Mouse (Mus musculus) midbrain, embryonic 14.5 days (tissue): ENCODE measurements around the gene Tmppe. TPM values are rescaled to one million over a fixed set of nuclear protein-coding genes. Genes with fewer than 3 reads are reported as not detected.

ENCODE experiments used
- ATAC-seq: fragments of 200-750 bp; cut with Nextera tagmentation; 2 replicates; pipeline ENCODE4 v1.8.0; 2017; ENCODE audit warnings: moderate number of reproducible peaks, moderate library complexity; ENCODE audit not compliant: low FRiP score, low TSS enrichment
- DNase-seq: peaks from one replicate; pipeline ENCODE4 v3.0.0-alpha.2; 2015
- H3K27ac ChIP-seq: fragments of 300-500 bp; sonication (generic); replicated peaks from 2 replicates; pipeline ENCODE4 v1.5.1; 2014; ENCODE audit warnings: mild to moderate bottlenecking, low read depth, low read length, moderate library complexity
- H3K27me3 ChIP-seq: fragments of 300-500 bp; sonication (generic); 2 replicates; pipeline ENCODE4 v1.6.1; 2014; ENCODE audit warnings: low read length, control low read depth, mixed read lengths; ENCODE audit not compliant: control insufficient read depth, insufficient read depth
- H3K36me3 ChIP-seq: fragments of 300-500 bp; sonication (generic); 2 replicates; pipeline ENCODE4 v1.6.1; 2014; ENCODE audit warnings: low read length, control low read depth; ENCODE audit not compliant: control insufficient read depth, insufficient read depth
- H3K4me1 ChIP-seq: fragments of 300-500 bp; sonication (generic); 2 replicates; pipeline ENCODE4 v1.6.1; 2014; ENCODE audit warnings: mild to moderate bottlenecking, antibody characterized with exemption, low read length, control low read depth; ENCODE audit not compliant: control insufficient read depth, insufficient read depth
- H3K4me2 ChIP-seq: fragments of 300-500 bp; sonication (generic); 2 replicates; pipeline ENCODE4 v1.6.1; 2014; ENCODE audit warnings: mild to moderate bottlenecking, low read length, moderate library complexity
- H3K4me3 ChIP-seq: fragments of 300-500 bp; sonication (generic); replicated peaks from 2 replicates; pipeline ENCODE4 v1.5.1; 2014; ENCODE audit warnings: low read depth, low read length
- H3K9ac ChIP-seq: fragments of 300-500 bp; sonication (generic); replicated peaks from 2 replicates; pipeline ENCODE4 v1.6.1; 2014; ENCODE audit warnings: mild to moderate bottlenecking, low read length, moderate library complexity
- H3K9me3 ChIP-seq: fragments of 300-500 bp; sonication (generic); 2 replicates; pipeline ENCODE4 v1.6.1; 2016; ENCODE audit warnings: low read length, control low read depth, mixed read lengths; ENCODE audit not compliant: control insufficient read depth
- WGBS: fragments of 180-500 bp; shearing (Covaris S2); extraction: QIAGEN DNeasy Blood & Tissue Kit; methylation state at CpG from one replicate; pipeline ENCODE4 v1.1.7; 2014; 5-methylcytosine and 5-hydroxymethylcytosine counted together
- polyA plus RNA-seq: library from polyadenylated mRNA; unstranded; fragments of >200 nt; fragmentation: Nextera tagmentation; extraction: Ambion mirVana; gene quantifications from 2 replicates; pipeline ENCODE4 v1.2.1, GENCODE M21; 2014

Gene Tmppe
- polyA plus RNA-seq, 1 experiment from 2014 or later = 4.1 TPM

GRCm38 (mm10) chr9:114410313-114410862 lies 9.5 kb downstream of the Tmppe start:
- Histone ChIP-seq H3K27ac (no peak overlapping the region), H3K9ac (no peak overlapping the region), H3K4me2 (no peak overlapping the region), H3K27me3 (no peaks in the 10 kb centered on the region), H3K4me3 (no peak overlapping the region), H3K9me3 (no peaks in the 10 kb centered on the region), H3K4me1 (no peaks in the 10 kb centered on the region), H3K36me3 (peaks cover 16% of the 10 kb centered on the region)
- no peak for ATAC-seq
- 94% methylated on average over 11 of the region's 11 CpGs for WGBS
- DNase-seq = no peak

GRCm38 (mm10) chr9:114411295-114411694 lies 10.4 kb downstream of the Tmppe start:
- H3K4me1 ChIP-seq = no peaks in the 10 kb centered on the region
- DNase-seq = no peak
- ATAC-seq = no peak
- H3K9ac ChIP-seq = no peak overlapping the region
- H3K36me3 ChIP-seq = 0 out of 2 replicates have a peak, but pooled peaks cover 11% of the 10 kb centered on the region
- WGBS = 92% methylated on average over 5 of the region's 5 CpGs
- no peak overlapping the region for H3K4me2 ChIP-seq
- H3K9me3 ChIP-seq = no peaks in the 10 kb centered on the region
- H3K4me3 ChIP-seq = no peak overlapping the region
- no peaks in the 10 kb centered on the region for H3K27me3 ChIP-seq
- H3K27ac ChIP-seq = no peak overlapping the region

- ATAC-seq = no peak
- H3K27ac ChIP-seq = no peak overlapping the region
- no peaks in the 10 kb centered on the region for H3K4me1 ChIP-seq
- no peak overlapping the region for H3K9ac ChIP-seq
- H3K9me3 ChIP-seq = no peaks in the 10 kb centered on the region
- H3K4me3 ChIP-seq = no peak overlapping the region
- 97% methylated on average over 9 of the region's 9 CpGs for WGBS
- 0 out of 2 replicates have a peak, but pooled peaks cover 9% of the 10 kb centered on the region for H3K36me3 ChIP-seq
- no peaks in the 10 kb centered on the region for H3K27me3 ChIP-seq
- no peak for DNase-seq
- H3K4me2 ChIP-seq = no peak overlapping the region
Measured at GRCm38 (mm10) chr9:114412406-114412805, 11.5 kb downstream of the Tmppe start.

GRCm38 (mm10) chr9:114413866-114414265 lies 13.0 kb downstream of the Tmppe start:
- WGBS = 89% methylated on average over 12 of the region's 12 CpGs
- Histone ChIP-seq H3K9ac (no peak overlapping the region), H3K27ac (no peak overlapping the region), H3K9me3 (no peaks in the 10 kb centered on the region), H3K4me3 (no peak overlapping the region), H3K4me1 (no peaks in the 10 kb centered on the region), H3K27me3 (no peaks in the 10 kb centered on the region), H3K36me3 (0 out of 2 replicates have a peak, but pooled peaks cover 6% of the 10 kb centered on the region), H3K4me2 (no peak overlapping the region)
- no peak for DNase-seq
- no peak for ATAC-seq

GRCm38 (mm10) chr9:114415701-114416100 lies 14.8 kb downstream of the Tmppe start:
- H3K27ac ChIP-seq = no peak overlapping the region
- no peak for ATAC-seq
- 25% methylated on average over 11 of the region's 11 CpGs for WGBS

GRCm38 (mm10) chr9:114416646-114417517 lies 16.0 kb downstream of the Tmppe start:
- DNase-seq = no peak
- no peak for ATAC-seq
- 94% methylated on average over 21 of the region's 21 CpGs for WGBS

More at GRCm38 (mm10) chr9:114415701-114416100, 14.8 kb downstream of the Tmppe start:
- H3K27me3 ChIP-seq = no peaks in the 10 kb centered on the region
- no peak overlapping the region for H3K4me3 ChIP-seq
- H3K4me2 ChIP-seq = no peak overlapping the region
- H3K4me1 ChIP-seq = no peaks in the 10 kb centered on the region
- no peak overlapping the region for H3K9ac ChIP-seq
- no peaks in the 10 kb centered on the region for H3K9me3 ChIP-seq
- H3K36me3 ChIP-seq = 0 out of 2 replicates have a peak, but pooled peaks cover 3% of the 10 kb centered on the region
- peak; percentile 87 for DNase-seq

GRCm38 (mm10) chr9:114418187-114418586 lies 17.3 kb downstream of the Tmppe start:
- Histone ChIP-seq H3K4me1 (no peaks in the 10 kb centered on the region), H3K9me3 (no peaks in the 10 kb centered on the region), H3K4me3 (no peak overlapping the region), H3K27me3 (no peaks in the 10 kb centered on the region), H3K9ac (no peak overlapping the region), H3K4me2 (no peak overlapping the region), H3K27ac (no peak overlapping the region), H3K36me3 (no peaks in the 10 kb centered on the region)
- ATAC-seq = no peak
- peak; percentile 64 for DNase-seq
- WGBS = 80% methylated on average over 7 of the region's 7 CpGs

More at GRCm38 (mm10) chr9:114416646-114417517, 16.0 kb downstream of the Tmppe start:
- H3K4me1 ChIP-seq = no peaks in the 10 kb centered on the region
- H3K9me3 ChIP-seq = no peaks in the 10 kb centered on the region
- H3K36me3 ChIP-seq = 0 out of 2 replicates have a peak, but pooled peaks cover under 1% of the 10 kb centered on the region
- H3K4me3 ChIP-seq = no peak overlapping the region
- H3K27ac ChIP-seq = no peak overlapping the region
- H3K27me3 ChIP-seq = no peaks in the 10 kb centered on the region
- no peak overlapping the region for H3K9ac ChIP-seq
- no peak overlapping the region for H3K4me2 ChIP-seq

GRCm38 (mm10) chr9:114420443-114420842 lies 19.5 kb downstream of the Tmppe start:
- DNase-seq (no peak), ATAC-seq (no peak)
- no peaks in the 10 kb centered on the region for H3K9me3 ChIP-seq
- H3K27ac ChIP-seq = no peak overlapping the region
- 78% methylated on average over 8 of the region's 8 CpGs for WGBS
- 0 out of 2 replicates have a peak, but pooled peaks cover 4% of the 10 kb centered on the region for H3K36me3 ChIP-seq
- no peaks in the 10 kb centered on the region for H3K27me3 ChIP-seq
- H3K4me3 ChIP-seq = no peak overlapping the region
- H3K4me1 ChIP-seq = no peaks in the 10 kb centered on the region
- H3K9ac ChIP-seq = no peak overlapping the region
- H3K4me2 ChIP-seq = no peak overlapping the region
